Mouse (Mus musculus): ENCODE results near the gene U2af1l4. TPM values are rescaled to one million over a fixed set of nuclear protein-coding genes. Genes with fewer than 3 reads are reported as not detected.

U2af1l4 gene
- polyA plus RNA-seq, 1 experiment from 2014 or later: 111 TPM

DNA sequence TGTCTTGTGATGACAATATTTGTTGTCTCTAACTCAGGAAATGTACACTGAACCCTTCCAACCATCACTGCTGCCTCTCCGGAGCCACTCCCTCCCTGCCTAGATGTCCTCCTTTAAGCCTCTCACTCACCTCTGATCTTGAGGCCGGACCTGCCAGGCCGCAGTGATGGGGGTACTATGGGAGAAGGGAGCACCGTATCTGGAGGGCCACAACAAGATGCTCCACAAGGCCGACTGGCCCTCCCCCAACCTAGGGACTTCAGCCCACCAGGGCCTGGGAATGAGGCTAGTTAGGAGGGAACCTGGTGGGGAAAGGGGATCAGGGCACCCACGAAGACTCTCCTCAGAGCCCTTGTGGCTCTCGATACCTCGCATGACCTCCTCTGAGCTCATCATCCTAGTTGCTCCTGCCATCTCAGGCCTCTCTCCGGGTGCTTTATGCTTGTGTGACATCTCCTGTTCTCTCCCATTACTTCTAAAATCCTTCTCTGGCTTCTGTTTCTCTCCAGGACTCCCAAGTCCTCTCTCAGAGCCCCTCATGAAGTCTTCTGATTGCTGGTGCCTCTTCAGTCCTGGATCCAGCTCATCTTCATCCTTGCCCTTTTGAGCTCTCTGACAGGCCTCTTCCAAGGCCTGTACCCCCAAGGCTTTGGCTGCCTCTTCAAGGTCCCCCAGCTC lies 28.0 kb downstream of the U2af1l4 start:
- Histone ChIP-seq H3K9ac (replicated peaks; ENCODE audit: low read depth, low read length) (no peak overlapping the region), H3K4me2 (ENCODE audit: low read length) (no peak overlapping the region), H3K36me3 (ENCODE audit: control insufficient read depth, insufficient read depth) (no peaks in the 10 kb centered on the region), H3K27me3 (replicated peaks; ENCODE audit: control insufficient read depth, insufficient read depth, low read length) (no peaks in the 10 kb centered on the region), H3K4me1 (replicated peaks; ENCODE audit: control insufficient read depth, insufficient read depth, low read length) (peaks cover 23% of the 10 kb centered on the region), H3K9me3 (ENCODE audit: control insufficient read depth, low read length) (no peaks in the 10 kb centered on the region), H3K4me3 (replicated peaks; ENCODE audit: low read length) (no peak overlapping the region), H3K27ac (ENCODE audit: low read length) (no peak overlapping the region)
- 93% methylated on average over 9 of the region's 9 CpGs for WGBS
- no peak for ATAC-seq

DNA sequence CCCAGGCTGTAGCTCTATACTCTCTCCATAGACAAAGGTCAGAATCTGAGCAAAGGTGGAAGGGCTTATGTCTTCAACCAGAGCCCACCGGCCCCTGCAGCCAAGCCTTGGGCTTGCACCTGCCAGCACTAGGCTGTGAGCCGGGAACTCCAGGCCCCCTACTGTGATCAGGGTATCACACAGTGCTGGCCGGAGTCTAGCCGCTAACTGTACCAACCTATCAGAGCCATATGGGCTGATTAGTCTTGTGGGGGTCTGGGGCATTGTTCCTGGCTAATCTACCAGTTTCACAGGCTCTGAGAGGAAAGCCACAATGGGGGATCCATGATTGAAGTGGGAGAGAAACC lies 28.5 kb downstream of the U2af1l4 start:
- Histone ChIP-seq H3K4me3 (replicated peaks; ENCODE audit: low read length) (no peak overlapping the region), H3K9ac (replicated peaks; ENCODE audit: low read depth, low read length) (no peak overlapping the region), H3K4me2 (ENCODE audit: low read length) (no peak overlapping the region), H3K27me3 (replicated peaks; ENCODE audit: control insufficient read depth, insufficient read depth, low read length) (no peaks in the 10 kb centered on the region), H3K27ac (ENCODE audit: low read length) (no peak overlapping the region), H3K4me1 (replicated peaks; ENCODE audit: control insufficient read depth, insufficient read depth, low read length) (peaks cover 19% of the 10 kb centered on the region), H3K36me3 (ENCODE audit: control insufficient read depth, insufficient read depth) (no peaks in the 10 kb centered on the region), H3K9me3 (ENCODE audit: control insufficient read depth, low read length) (no peaks in the 10 kb centered on the region)
- ATAC-seq: no peak
- WGBS: 29% methylated on average over 4 of the region's 4 CpGs

- Histone ChIP-seq H3K4me1 (replicated peaks; ENCODE audit: control insufficient read depth, insufficient read depth, low read length) (peaks cover 6% of the 10 kb centered on the region; the same call in 1 of the 2 replicates), H3K4me2 (ENCODE audit: low read length) (no peak overlapping the region), H3K36me3 (ENCODE audit: control insufficient read depth, insufficient read depth) (no peaks in the 10 kb centered on the region), H3K9ac (replicated peaks; ENCODE audit: low read depth, low read length) (no peak overlapping the region), H3K4me3 (replicated peaks; ENCODE audit: low read length) (no peak overlapping the region), H3K27ac (ENCODE audit: low read length) (no peak overlapping the region), H3K9me3 (ENCODE audit: control insufficient read depth, low read length) (no peaks in the 10 kb centered on the region), H3K27me3 (replicated peaks; ENCODE audit: control insufficient read depth, insufficient read depth, low read length) (no peaks in the 10 kb centered on the region)
- ATAC-seq: no peak
- 58% methylated on average over 5 of the region's 5 CpGs for WGBS
These were observed 29.8 kb downstream of the U2af1l4 start for GRCm38 (mm10) chr7:30592772-30593423.

DNA sequence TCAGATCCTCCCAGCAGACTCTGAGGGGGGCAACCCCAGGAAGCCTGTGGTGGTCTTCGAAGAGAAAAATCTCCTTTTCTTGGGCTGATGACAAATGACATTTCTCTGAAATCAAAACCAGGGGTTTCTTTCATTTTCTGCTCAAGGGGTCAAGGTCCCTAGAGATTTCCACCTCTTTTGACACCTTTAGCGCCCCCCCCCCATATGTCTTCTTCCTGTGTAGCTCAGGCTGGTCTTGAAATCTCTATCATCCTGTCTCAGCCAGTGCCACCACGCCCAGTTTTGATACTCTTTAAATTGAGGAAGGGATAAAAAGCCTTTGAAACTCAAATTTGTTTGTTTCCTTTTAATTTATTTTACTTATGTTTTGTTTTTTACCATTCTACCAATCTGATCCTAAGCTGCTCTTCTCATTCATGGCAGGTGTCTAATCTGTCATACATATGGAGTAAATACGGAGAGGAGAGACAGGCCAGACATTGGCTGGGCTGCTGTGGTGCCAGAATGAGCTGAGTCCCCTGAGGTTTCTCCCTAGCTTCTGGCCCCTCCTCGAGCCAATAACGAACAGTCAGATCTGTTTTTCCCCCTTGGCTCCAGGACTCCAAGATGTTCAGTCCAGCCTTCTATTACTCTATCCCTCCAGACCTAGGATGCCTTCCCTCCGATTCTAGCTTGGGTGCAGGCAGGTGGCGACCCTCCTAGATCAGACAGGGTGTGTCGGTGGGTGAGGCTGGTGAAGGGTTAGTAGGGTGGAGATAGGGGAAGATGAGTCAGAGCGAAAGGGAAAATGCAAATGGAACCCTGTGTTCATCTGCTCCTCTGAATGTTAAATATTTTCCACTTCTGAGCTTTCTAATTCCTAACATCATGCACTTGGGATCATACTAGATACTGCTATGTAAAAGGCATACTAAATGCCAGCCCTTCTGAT lies 30.7 kb downstream of the U2af1l4 start:
- WGBS: 74% methylated on average over 10 of the region's 10 CpGs
- no peak for ATAC-seq
- no peak overlapping the region for H3K9ac ChIP-seq (replicated peaks; ENCODE audit: low read depth, low read length)
- H3K4me2 ChIP-seq (ENCODE audit: low read length): no peak overlapping the region
- H3K4me1 ChIP-seq (replicated peaks; ENCODE audit: control insufficient read depth, insufficient read depth, low read length): peaks cover 6% of the 10 kb centered on the region; the same call in 1 of the 2 replicates
- H3K27ac ChIP-seq (ENCODE audit: low read length): no peak overlapping the region
- no peak overlapping the region for H3K4me3 ChIP-seq (replicated peaks; ENCODE audit: low read length)
- H3K9me3 ChIP-seq (ENCODE audit: control insufficient read depth, low read length): no peaks in the 10 kb centered on the region
- H3K36me3 ChIP-seq (ENCODE audit: control insufficient read depth, insufficient read depth): no peaks in the 10 kb centered on the region
- no peaks in the 10 kb centered on the region for H3K27me3 ChIP-seq (replicated peaks; ENCODE audit: control insufficient read depth, insufficient read depth, low read length)

DNA sequence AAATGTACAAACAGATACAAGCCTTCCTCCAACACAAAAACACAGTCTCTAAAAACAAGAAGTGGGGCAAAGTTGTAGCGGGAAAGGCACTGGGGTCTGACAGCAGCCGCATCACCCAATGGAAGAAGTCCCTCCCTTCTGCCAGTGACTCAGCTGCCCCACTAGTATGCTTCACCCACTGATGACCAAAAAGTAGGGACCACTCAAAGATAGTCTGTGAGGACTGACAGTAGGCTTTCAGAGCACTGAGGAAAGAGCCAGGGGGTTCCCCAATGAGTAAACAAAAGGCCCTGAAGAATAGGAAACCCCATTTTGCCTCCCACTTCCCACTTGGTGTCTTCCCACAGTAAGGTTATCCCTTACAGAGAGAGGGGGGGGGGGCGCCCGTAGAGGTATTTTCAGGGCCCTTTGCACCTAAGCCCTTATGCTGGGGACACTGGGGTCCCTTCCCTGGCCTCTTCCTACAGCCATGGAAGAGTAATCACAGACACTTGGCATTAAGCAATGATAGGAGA lies 31.5 kb downstream of the U2af1l4 start:
- WGBS: 63% methylated on average over 4 of the region's 4 CpGs
- H3K36me3 ChIP-seq (ENCODE audit: control insufficient read depth, insufficient read depth): no peaks in the 10 kb centered on the region
- H3K4me1 ChIP-seq (replicated peaks; ENCODE audit: control insufficient read depth, insufficient read depth, low read length): peaks cover 6% of the 10 kb centered on the region; the same call in 1 of the 2 replicates
- no peak for ATAC-seq
- no peaks in the 10 kb centered on the region for H3K9me3 ChIP-seq (ENCODE audit: control insufficient read depth, low read length)
- no peak overlapping the region for H3K4me3 ChIP-seq (replicated peaks; ENCODE audit: low read length)
- no peaks in the 10 kb centered on the region for H3K27me3 ChIP-seq (replicated peaks; ENCODE audit: control insufficient read depth, insufficient read depth, low read length)
- no peak overlapping the region for H3K9ac ChIP-seq (replicated peaks; ENCODE audit: low read depth, low read length)
- no peak overlapping the region for H3K27ac ChIP-seq (ENCODE audit: low read length)
- H3K4me2 ChIP-seq (ENCODE audit: low read length): no peak overlapping the region

DNA sequence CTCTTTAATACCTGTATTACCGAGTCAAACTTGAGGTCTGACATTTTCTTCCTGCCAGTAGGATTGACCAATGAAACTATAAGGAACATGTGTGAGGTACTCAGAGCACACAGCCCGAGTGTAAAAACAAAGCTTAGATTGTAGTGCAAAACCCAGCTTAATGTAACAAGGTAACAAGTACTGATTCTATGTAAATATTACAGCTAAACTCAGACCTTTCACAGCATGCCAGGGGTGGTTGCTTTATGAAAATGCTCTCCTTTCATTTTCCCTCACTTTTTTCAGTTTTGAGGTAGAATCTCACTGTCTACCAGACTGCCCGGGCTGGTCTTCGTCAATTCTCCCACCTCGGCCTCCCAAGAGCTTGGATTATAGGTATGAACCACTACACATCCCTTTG lies 33.0 kb downstream of the U2af1l4 start:
- no peak overlapping the region for H3K4me2 ChIP-seq (ENCODE audit: low read length)
- no peak overlapping the region for H3K27ac ChIP-seq (ENCODE audit: low read length)
- H3K9me3 ChIP-seq (ENCODE audit: control insufficient read depth, low read length): no peaks in the 10 kb centered on the region
- ATAC-seq: no peak
- 83% methylated on average over 5 of the region's 5 CpGs for WGBS
- no peaks in the 10 kb centered on the region for H3K27me3 ChIP-seq (replicated peaks; ENCODE audit: control insufficient read depth, insufficient read depth, low read length)
- H3K9ac ChIP-seq (replicated peaks; ENCODE audit: low read depth, low read length): no peak overlapping the region
- H3K4me3 ChIP-seq (replicated peaks; ENCODE audit: low read length): no peak overlapping the region
- H3K4me1 ChIP-seq (replicated peaks; ENCODE audit: control insufficient read depth, insufficient read depth, low read length): peaks cover 12% of the 10 kb centered on the region
- no peaks in the 10 kb centered on the region for H3K36me3 ChIP-seq (ENCODE audit: control insufficient read depth, insufficient read depth)

DNA sequence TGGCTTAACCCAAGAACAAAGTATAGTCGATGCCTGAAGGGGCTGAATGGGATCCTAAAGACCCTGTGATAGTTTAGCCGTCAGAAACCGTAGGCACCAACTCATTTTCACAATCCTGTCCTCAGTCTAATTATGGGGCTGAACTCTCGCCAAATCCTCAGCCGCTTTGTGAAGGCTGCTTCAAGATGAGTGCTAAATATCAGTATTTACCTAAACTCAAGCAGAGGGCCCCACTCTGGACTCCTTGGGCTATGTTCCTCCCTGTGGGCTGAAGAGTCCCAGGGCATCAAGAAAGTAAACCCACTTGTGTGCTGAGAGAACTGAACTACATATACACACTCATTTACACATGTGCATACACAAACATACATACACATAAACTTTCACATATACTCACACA lies 33.7 kb downstream of the U2af1l4 start:
- Histone ChIP-seq H3K4me3 (replicated peaks; ENCODE audit: low read length) (no peak overlapping the region), H3K9me3 (ENCODE audit: control insufficient read depth, low read length) (no peaks in the 10 kb centered on the region), H3K4me2 (ENCODE audit: low read length) (no peak overlapping the region), H3K27me3 (replicated peaks; ENCODE audit: control insufficient read depth, insufficient read depth, low read length) (no peaks in the 10 kb centered on the region), H3K27ac (ENCODE audit: low read length) (no peak overlapping the region), H3K36me3 (ENCODE audit: control insufficient read depth, insufficient read depth) (no peaks in the 10 kb centered on the region), H3K9ac (replicated peaks; ENCODE audit: low read depth, low read length) (no peak overlapping the region), H3K4me1 (replicated peaks; ENCODE audit: control insufficient read depth, insufficient read depth, low read length) (peaks cover 12% of the 10 kb centered on the region)
- ATAC-seq: no peak
- WGBS: 39% methylated on average over 5 of the region's 5 CpGs

GRCm38 (mm10) chr7:30598786-30599185 lies 35.7 kb downstream of the U2af1l4 start, which contains the start of gene Zbtb32:
TSS of gene Zbtb32 (minus strand) at chr7:30598909.
- H3K9ac ChIP-seq (replicated peaks; ENCODE audit: low read depth, low read length): no peak within 1 kb of the TSS
- no peaks in the 10 kb centered on the region for H3K27me3 ChIP-seq (replicated peaks; ENCODE audit: control insufficient read depth, insufficient read depth, low read length)
- H3K9me3 ChIP-seq (ENCODE audit: control insufficient read depth, low read length): no peaks in the 10 kb centered on the region
- peak within 1 kb of the TSS; percentile 34 for H3K4me2 ChIP-seq (ENCODE audit: low read length)
- no peak within 1 kb of the TSS for H3K27ac ChIP-seq (ENCODE audit: low read length)
- H3K4me1 ChIP-seq (replicated peaks; ENCODE audit: control insufficient read depth, insufficient read depth, low read length): peaks cover 12% of the 10 kb centered on the region
- 95% methylated on average over 12 of the region's 12 CpGs for WGBS
- no peak for ATAC-seq
- peak within 1 kb of the TSS; percentile 15 for H3K4me3 ChIP-seq (replicated peaks; ENCODE audit: low read length)
- no peaks in the 10 kb centered on the region for H3K36me3 ChIP-seq (ENCODE audit: control insufficient read depth, insufficient read depth)

DNA sequence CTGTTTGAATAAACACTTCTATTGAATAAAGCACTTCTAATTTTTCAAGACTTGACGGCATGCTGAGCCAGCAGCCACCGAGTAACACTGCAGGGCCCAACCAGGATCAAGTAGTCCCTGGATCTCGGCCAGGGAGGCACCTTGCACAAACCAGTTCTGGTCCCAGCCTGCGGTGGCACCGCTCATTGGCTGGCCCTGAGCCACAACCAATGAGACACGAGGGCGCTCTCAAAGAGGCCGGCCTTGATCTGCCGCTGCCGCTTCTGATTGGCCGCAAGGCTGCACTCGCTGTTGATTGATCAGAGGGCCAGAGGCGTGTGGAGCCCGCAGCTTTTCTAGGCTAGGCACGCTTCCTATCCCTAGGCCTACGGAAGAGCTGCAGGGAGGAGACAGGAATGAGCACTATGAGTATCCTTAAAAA lies 36.8 kb downstream of the U2af1l4 start:
- peak overlapping the region; percentile 34; the same call in 1 of the 2 replicates for H3K27ac ChIP-seq (ENCODE audit: low read length)
- H3K4me2 ChIP-seq (ENCODE audit: low read length): peak overlapping the region; percentile 34
- H3K9ac ChIP-seq (replicated peaks; ENCODE audit: low read depth, low read length): no peak overlapping the region
- ATAC-seq: peak; percentile 99
- H3K4me3 ChIP-seq (replicated peaks; ENCODE audit: low read length): peak overlapping the region; percentile 19
- H3K4me1 ChIP-seq (replicated peaks; ENCODE audit: control insufficient read depth, insufficient read depth, low read length): peaks cover 12% of the 10 kb centered on the region
- no peaks in the 10 kb centered on the region for H3K27me3 ChIP-seq (replicated peaks; ENCODE audit: control insufficient read depth, insufficient read depth, low read length)
- H3K9me3 ChIP-seq (ENCODE audit: control insufficient read depth, low read length): no peaks in the 10 kb centered on the region
- no peaks in the 10 kb centered on the region for H3K36me3 ChIP-seq (ENCODE audit: control insufficient read depth, insufficient read depth)
- WGBS: 0% methylated on average over 16 of the region's 16 CpGs

All from forebrain, embryonic 16.5 days (tissue).